In genomic region chr2:165211426-165212079, GRCm38 (mm10) we compare ENCODE assay signal across 14 mouse cellular contexts. TPM values are rescaled to one million over a fixed set of nuclear protein-coding genes. Genes with fewer than 3 reads are reported as not detected.
DNase-seq lines count a peak whose midpoint lies in the region; ATAC-seq and TF ChIP-seq lines count a peak whose summit lies in the region.
"Had no signal": no experiment of that assay in that cellular context is flagged by ENCODE, and none has a peak within 500 bp of the region (broad histone marks: within the 10 kb centered on the region; RNA-seq: fewer than 3 reads in every experiment).

No protein-coding gene starts in this region.

- TF ChIP-seq CTCF in left cerebral cortex, adult 2 months (IDR thresholded peaks at IDR 0.05), result no peak

- H3K9me3 ChIP-seq in forebrain, embryonic 13.5 days (replicated peaks), result no peaks in the 10 kb centered on the region
- H3K9me3 ChIP-seq in limb, embryonic 12.5 days, result no peaks in the 10 kb centered on the region
- H3K9me3 ChIP-seq: embryonic facial prominence, embryonic 15.5 days; liver, embryonic 13.5 days; stomach, embryonic 15.5 days had no signal

- H3K36me3 ChIP-seq in forebrain, embryonic 13.5 days (ENCODE audit: poor library complexity, severe bottlenecking), result no peaks in the 10 kb centered on the region
- H3K36me3 ChIP-seq in limb, embryonic 12.5 days, result no peaks in the 10 kb centered on the region
- H3K36me3 ChIP-seq: embryonic facial prominence, embryonic 15.5 days; liver, embryonic 13.5 days; stomach, embryonic 15.5 days had no signal

- peak overlapping the region; percentile 53 for H3K4me2 ChIP-seq in forebrain, embryonic 13.5 days
- peak overlapping the region; percentile 26; the same call in 1 of the 2 replicates for H3K4me2 ChIP-seq in limb, embryonic 12.5 days
- H3K4me2 ChIP-seq: embryonic facial prominence, embryonic 15.5 days; liver, embryonic 13.5 days; stomach, embryonic 15.5 days had no signal

- H3K27ac ChIP-seq in left cerebral cortex, adult 2 months, result no peak overlapping the region
- H3K27ac ChIP-seq in forebrain, embryonic 13.5 days, result peak overlapping the region; percentile 44; the same call in 1 of the 2 replicates
- no peak overlapping the region for H3K27ac ChIP-seq in limb, embryonic 12.5 days
- H3K27ac ChIP-seq: embryonic facial prominence, embryonic 15.5 days; liver, embryonic 13.5 days; stomach, embryonic 15.5 days had no signal

- no peak overlapping the region for H3K4me3 ChIP-seq in left cerebral cortex, adult 2 months
- H3K4me3 ChIP-seq in forebrain, embryonic 13.5 days, result 0 out of 2 replicates have a peak overlapping the region, but pooled peaks have one; percentile 10
- no peak overlapping the region for H3K4me3 ChIP-seq in limb, embryonic 12.5 days (replicated peaks)
- H3K4me3 ChIP-seq: embryonic facial prominence, embryonic 15.5 days; liver, embryonic 13.5 days; stomach, embryonic 15.5 days had no signal

- H3K27me3 ChIP-seq in forebrain, embryonic 13.5 days, result peaks cover 32% of the 10 kb centered on the region
- H3K27me3 ChIP-seq in limb, embryonic 12.5 days, result peaks cover 95% of the 10 kb centered on the region

- intact Hi-C loops in left cerebral cortex, postnatal 4 days (cut with DNase I), result no loop called here
- intact Hi-C loops in left cerebral cortex, adult 2 months (cut with DNase I), result no loop called here

- peak overlapping the region; percentile 50 for H3K9ac ChIP-seq in forebrain, embryonic 13.5 days
- no peak overlapping the region for H3K9ac ChIP-seq in limb, embryonic 12.5 days (replicated peaks)
- H3K9ac ChIP-seq: embryonic facial prominence, embryonic 15.5 days; liver, embryonic 13.5 days; stomach, embryonic 15.5 days had no signal

- peaks cover 65% of the 10 kb centered on the region for H3K4me1 ChIP-seq in forebrain, embryonic 13.5 days
- peaks cover 40% of the 10 kb centered on the region for H3K4me1 ChIP-seq in limb, embryonic 12.5 days (replicated peaks)
- H3K4me1 ChIP-seq: liver, embryonic 13.5 days had no signal

- 2% methylated on average over 20 of the region's 20 CpGs for WGBS in forebrain, embryonic 13.5 days
- WGBS in limb, embryonic 12.5 days, result under 1% methylated on average over 20 of the region's 20 CpGs

- DNase-seq in left cerebral cortex, postnatal 4 days, result peak; percentile 38
- no peak for DNase-seq in left cerebral cortex, adult 2 months (ENCODE audit: extremely low spot score in 1 of 2, low spot score in 2 of 2)
- DNase-seq in retina, postnatal 1 day, result peak; percentile 79
- DNase-seq in thymus, postnatal 0 days (ENCODE audit: low spot score), result no peak
- no peak for DNase-seq in layer of hippocampus, adult 11-12 months (ENCODE audit: low spot score)
- DNase-seq in spleen, postnatal 14 days (ENCODE audit: low spot score in 2 of 2), result no peak
- DNase-seq: gastrocnemius, postnatal 10 days; heart, postnatal 14 days; liver, embryonic 13.5 days had no signal

- peak; percentile 23; the same call in 1 of the 2 replicates for ATAC-seq in forebrain, embryonic 13.5 days
- no peak for ATAC-seq in limb, embryonic 12.5 days (ENCODE audit: insufficient number of reproducible peaks, insufficient read depth, low FRiP score, low TSS enrichment, low read depth)

RNA-seq across cellular contexts. Expression of gene Cdh22, which starts 23.1 kb away (rescaled TPM):
- total RNA-seq in left cerebral cortex, postnatal 4 days (2021), result 10 to 100 TPM in 1 of 2 experiments, 1 to 10 TPM in 1; 8.3 to 12.3 TPM
- 10 to 100 TPM; 58.7 to 60.6 TPM for total RNA-seq in left cerebral cortex, adult 2 months (2021)
- 5.0 and 6.2 TPM in 2 replicates for polyA plus RNA-seq in forebrain, embryonic 13.5 days (2015; fragmentation: Nextera tagmentation; extraction: Ambion mirVana)
- 0.90 and 1.9 TPM in 2 replicates for polyA plus RNA-seq in limb, embryonic 12.5 days (2016; fragmentation: Nextera tagmentation; extraction: Ambion mirVana)
- 0.14 and 0.21 TPM in 2 replicates for polyA plus RNA-seq in thymus, postnatal 0 days (2015; fragmentation: Nextera tagmentation; extraction: Ambion mirVana)
- total RNA-seq: megakaryocyte progenitor cell, adult 5-6 weeks had no signal
- polyA plus RNA-seq: liver, embryonic 13.5 days had no signal

Comparison
In these comparisons a context has a peak if more than half of its experiments do, and no peak if none do; other contexts are left out.
1. DNase-seq: peak in left cerebral cortex, postnatal 4 days (single experiment) and retina, postnatal 1 day (single experiment); none in left cerebral cortex, adult 2 months (0 of 2), thymus, postnatal 0 days (single experiment), layer of hippocampus, adult 11-12 months (single experiment) and spleen, postnatal 14 days (0 of 2).